Mouse (Mus musculus): Measurements from ENCODE around the gene Bnipl. TPM values are rescaled to one million over a fixed set of nuclear protein-coding genes. Genes with fewer than 3 reads are reported as not detected.

Gene Bnipl
- total RNA-seq, 1 experiment: 6.7 TPM

DNA sequence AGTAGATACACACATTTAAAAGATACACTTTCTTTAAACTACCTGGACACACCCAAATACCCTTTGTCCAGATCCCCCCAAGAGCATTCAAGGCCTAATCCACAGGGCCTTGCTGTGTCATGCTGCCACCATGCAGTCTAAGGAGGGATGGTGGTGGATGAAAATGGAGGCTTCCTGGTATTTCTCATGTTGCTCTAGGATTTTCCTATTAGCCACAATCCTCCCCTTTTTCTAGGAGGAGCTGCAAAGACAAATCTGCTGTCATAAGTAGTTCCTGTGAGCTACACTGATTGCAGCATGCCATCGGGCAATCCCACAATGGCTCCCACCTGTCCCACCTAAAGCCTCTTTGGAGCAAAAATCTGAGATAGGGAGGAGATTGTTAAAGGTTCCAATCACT, 23.8 kb downstream of the Bnipl start:
- peak overlapping the region; percentile 41; the same call in 1 of the 2 replicates for H3K27ac ChIP-seq (ENCODE audit: insufficient read depth, low read depth, low read length, poor library complexity, severe bottlenecking)
- H3K4me1 ChIP-seq (ENCODE audit: control insufficient read depth in 2 of 2, insufficient read depth in 2 of 2, low read length in 2 of 2, poor library complexity in 1 of 2): peaks cover 17 to 20% of the 10 kb centered on the region in 2 experiments
- H3K9ac ChIP-seq (ENCODE audit: insufficient read depth, low read depth, low read length, poor library complexity, severe bottlenecking): peak overlapping the region; percentile 71
- TF ChIP-seq ZNF384 (IDR thresholded peaks at IDR 0.05; ENCODE audit: low read depth, low read length) (no peak), CHD2 (IDR thresholded peaks at IDR 0.05; ENCODE audit: low read depth, low read length) (no peak), HCFC1 (IDR thresholded peaks at IDR 0.05; ENCODE audit: borderline replicate concordance, insufficient read depth, low read length) (no peak), MAFK (IDR thresholded peaks at IDR 0.05; ENCODE audit: insufficient read depth, low read depth, low read length) (no peak), ZC3H11A (IDR thresholded peaks at IDR 0.05; ENCODE audit: borderline replicate concordance, low read depth, low read length) (no peak)
- in situ Hi-C loops (cut with MboI; ENCODE audit: low sequenced_read_pairs in 2 of 2, unreplicated experiment in 2 of 2): no loop called here
- H3K36me3 ChIP-seq (ENCODE audit: control insufficient read depth, insufficient read depth, low read length, poor library complexity, severe bottlenecking): peaks cover 12% of the 10 kb centered on the region
- peak overlapping the region; percentile 85 to 96 for H3K4me3 ChIP-seq (ENCODE audit: insufficient read depth in 1 of 2, low read depth in 1 of 2, low read length in 2 of 2, poor library complexity in 1 of 2, severe bottlenecking in 1 of 2)
- no peaks in the 10 kb centered on the region for H3K9me3 ChIP-seq (ENCODE audit: control insufficient read depth, insufficient read depth, low read depth, low read length)
- no peak for DNase-seq (ENCODE audit: low read depth, low spot score)

DNA sequence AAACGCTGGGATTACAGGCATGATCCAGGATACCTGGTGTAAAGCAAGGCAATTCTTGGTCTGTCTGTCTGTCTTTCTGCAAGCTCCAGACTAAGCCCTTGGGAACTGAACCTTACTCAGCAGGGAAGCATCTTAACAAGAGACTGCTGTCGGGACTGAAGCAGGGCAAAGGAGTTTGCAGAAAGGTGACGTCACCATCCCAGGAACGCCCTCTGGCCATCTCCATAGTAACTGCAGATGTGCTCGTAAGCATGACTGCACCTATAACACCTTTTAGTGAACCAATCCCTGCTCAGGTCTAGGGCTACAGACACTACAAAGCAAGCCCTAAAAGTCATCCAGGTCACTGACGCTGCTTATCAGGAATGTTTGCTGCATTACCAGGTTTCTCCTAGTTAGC, 26.7 kb downstream of the Bnipl start:
- peak; percentile 83 for DNase-seq (ENCODE audit: low read depth, low spot score)
- peaks cover 15% of the 10 kb centered on the region for H3K36me3 ChIP-seq (ENCODE audit: control insufficient read depth, insufficient read depth, low read length, poor library complexity, severe bottlenecking)

DNA sequence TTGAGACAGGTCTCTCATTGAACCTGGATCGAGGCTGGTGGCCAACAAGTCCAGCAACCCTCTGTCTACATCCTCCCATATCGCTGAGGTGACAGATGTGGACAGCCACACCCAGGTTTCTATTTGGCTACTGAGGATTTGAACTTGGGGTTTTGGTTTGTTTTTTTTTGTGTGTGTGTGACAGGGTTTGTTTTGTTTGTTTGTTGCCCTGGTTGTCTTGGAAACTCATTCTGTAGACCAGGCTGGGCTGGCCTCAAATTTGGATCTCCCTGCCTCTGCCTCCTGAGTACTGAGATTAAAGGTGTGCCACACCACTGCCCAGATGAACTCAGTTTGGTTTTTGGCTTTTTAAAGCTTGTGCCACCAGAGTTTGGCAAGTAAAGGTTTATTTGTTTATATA, 28.0 kb downstream of the Bnipl start:
- TF ChIP-seq MAFK (IDR thresholded peaks at IDR 0.05; ENCODE audit: insufficient read depth, low read depth, low read length) (no peak), ZNF384 (IDR thresholded peaks at IDR 0.05; ENCODE audit: low read depth, low read length) (no peak), HCFC1 (IDR thresholded peaks at IDR 0.05; ENCODE audit: borderline replicate concordance, insufficient read depth, low read length) (no peak), CHD2 (IDR thresholded peaks at IDR 0.05; ENCODE audit: low read depth, low read length) (no peak), ZC3H11A (IDR thresholded peaks at IDR 0.05; ENCODE audit: borderline replicate concordance, low read depth, low read length) (no peak)
- Histone ChIP-seq H3K4me1 (ENCODE audit: control insufficient read depth in 2 of 2, insufficient read depth in 2 of 2, low read length in 2 of 2, poor library complexity in 1 of 2) (peaks cover 3 to 7% of the 10 kb centered on the region in 2 experiments; a peak in 2 of 4 replicates), H3K9ac (ENCODE audit: insufficient read depth, low read depth, low read length, poor library complexity, severe bottlenecking) (no peak overlapping the region), H3K36me3 (ENCODE audit: control insufficient read depth, insufficient read depth, low read length, poor library complexity, severe bottlenecking) (peaks cover 17% of the 10 kb centered on the region), H3K9me3 (ENCODE audit: control insufficient read depth, insufficient read depth, low read depth, low read length) (no peaks in the 10 kb centered on the region), H3K4me3 (ENCODE audit: insufficient read depth in 1 of 2, low read depth in 1 of 2, low read length in 2 of 2, poor library complexity in 1 of 2, severe bottlenecking in 1 of 2) (no peak overlapping the region), H3K27ac (ENCODE audit: insufficient read depth, low read depth, low read length, poor library complexity, severe bottlenecking) (no peak overlapping the region)
- no peak for DNase-seq (ENCODE audit: low read depth, low spot score)
- in situ Hi-C loops (cut with MboI; ENCODE audit: low sequenced_read_pairs in 2 of 2, unreplicated experiment in 2 of 2): no loop called here

More for the DNA sequence above, 26.7 kb downstream of the Bnipl start:
- Histone ChIP-seq H3K27ac (ENCODE audit: insufficient read depth, low read depth, low read length, poor library complexity, severe bottlenecking) (no peak overlapping the region), H3K4me3 (ENCODE audit: insufficient read depth in 1 of 2, low read depth in 1 of 2, low read length in 2 of 2, poor library complexity in 1 of 2, severe bottlenecking in 1 of 2) (no peak overlapping the region), H3K4me1 (ENCODE audit: control insufficient read depth in 2 of 2, insufficient read depth in 2 of 2, low read length in 2 of 2, poor library complexity in 1 of 2) (peaks cover 3 to 7% of the 10 kb centered on the region in 2 experiments; a peak in 2 of 4 replicates), H3K9ac (ENCODE audit: insufficient read depth, low read depth, low read length, poor library complexity, severe bottlenecking) (no peak overlapping the region), H3K9me3 (ENCODE audit: control insufficient read depth, insufficient read depth, low read depth, low read length) (no peaks in the 10 kb centered on the region)
- in situ Hi-C loops (cut with MboI; ENCODE audit: low sequenced_read_pairs in 2 of 2, unreplicated experiment in 2 of 2): no loop called here
- no peak for TF ChIP-seq HCFC1 (IDR thresholded peaks at IDR 0.05; ENCODE audit: borderline replicate concordance, insufficient read depth, low read length)
- TF ChIP-seq MAFK (IDR thresholded peaks at IDR 0.05; ENCODE audit: insufficient read depth, low read depth, low read length): 0 out of 2 replicates have a peak, but pooled peaks have one; percentile 8

DNA sequence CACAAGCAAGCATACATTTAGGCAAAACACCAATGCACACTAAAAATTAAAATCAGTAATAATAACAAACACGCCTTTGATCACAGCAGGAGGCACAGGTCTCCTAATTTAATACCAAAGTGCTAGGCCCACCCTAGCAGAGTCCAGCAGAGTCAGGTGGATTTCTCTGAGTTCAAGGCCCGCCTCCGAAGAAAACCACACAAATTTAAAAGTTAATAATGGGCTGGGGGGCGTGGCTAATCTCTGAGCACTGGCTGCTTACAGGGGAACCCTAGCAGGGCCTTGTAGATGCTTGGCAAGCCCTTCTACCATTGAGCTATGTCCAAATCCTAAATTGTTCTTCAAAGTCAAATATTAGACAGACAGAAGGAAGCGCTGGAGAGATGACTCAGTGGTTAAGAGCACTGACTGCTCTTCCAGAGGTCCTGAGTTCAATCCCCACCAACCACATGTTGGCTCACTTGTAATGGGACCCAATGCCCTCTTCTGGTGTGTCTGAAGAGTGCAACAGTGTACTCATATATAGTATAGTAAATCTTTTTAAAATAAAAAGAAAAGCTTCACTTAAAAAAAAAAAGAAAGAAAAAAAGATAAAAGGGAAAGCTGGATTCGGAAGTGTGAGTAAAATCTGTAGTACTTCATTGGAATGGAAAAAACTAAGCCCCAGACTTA, 32.4 kb downstream of the Bnipl start:
- Histone ChIP-seq H3K27ac (ENCODE audit: insufficient read depth, low read depth, low read length, poor library complexity, severe bottlenecking) (peak overlapping the region; percentile 99; the same call in 1 of the 2 replicates), H3K9ac (ENCODE audit: insufficient read depth, low read depth, low read length, poor library complexity, severe bottlenecking) (peak overlapping the region; percentile 100), H3K36me3 (ENCODE audit: control insufficient read depth, insufficient read depth, low read length, poor library complexity, severe bottlenecking) (peaks cover 27% of the 10 kb centered on the region), H3K9me3 (ENCODE audit: control insufficient read depth, insufficient read depth, low read depth, low read length) (no peaks in the 10 kb centered on the region), H3K4me3 (ENCODE audit: insufficient read depth in 1 of 2, low read depth in 1 of 2, low read length in 2 of 2, poor library complexity in 1 of 2, severe bottlenecking in 1 of 2) (peak overlapping the region; percentile 84 to 99), H3K4me1 (ENCODE audit: control insufficient read depth in 2 of 2, insufficient read depth in 2 of 2, low read length in 2 of 2, poor library complexity in 1 of 2) (peaks cover 0 to 3% of the 10 kb centered on the region in 2 experiments; a peak in 2 of 4 replicates)
- in situ Hi-C loops (cut with MboI; ENCODE audit: low sequenced_read_pairs in 2 of 2, unreplicated experiment in 2 of 2): no loop called here
- DNase-seq (ENCODE audit: low read depth, low spot score): no peak
- no peak for TF ChIP-seq ZC3H11A (IDR thresholded peaks at IDR 0.05; ENCODE audit: borderline replicate concordance, low read depth, low read length)

Measured in ES-E14 (cell line).